Mouse (Mus musculus) MEL (cell line): ENCODE measurements at regions not wholly inside any gene's neighbourhood (a gene's known extent, or its start where the extent isn't known, plus 50 kb on each side); places are given as distances from the start of the nearest gene placed in this dataset.

ENCODE experiments used
- DNase-seq: peaks from one replicate; pipeline ENCODE4 v3.0.0; 2011; ENCODE audit warnings: low read depth, low spot score
- H3K27ac ChIP-seq: 2 replicates; pipeline ENCODE4 v1.5.1; 2012; ENCODE audit warnings: low read depth, mild to moderate bottlenecking, control low read depth, low read length, moderate library complexity; ENCODE audit not compliant: control insufficient read depth
- H3K27me3 ChIP-seq, 2 experiments: fragments of 150-350 bp in 1 of 2; sonication (generic) in 1 of 2; 2 replicates each; pipeline ENCODE4 v1.6.1; 2012; ENCODE audit warnings: low read length in 2 of 2, mild to moderate bottlenecking in 2 of 2, improper control_type of control experiment in 1 of 2, moderate library complexity in 1 of 2; ENCODE audit not compliant: insufficient read depth in 2 of 2, control insufficient read depth in 1 of 2
- H3K36me3 ChIP-seq, 2 experiments: 2 replicates each; pipeline ENCODE4 v1.6.1; 2012 to 2014; ENCODE audit warnings: low read length in 2 of 2, improper control_type of control experiment in 1 of 2, inconsistent platforms in 1 of 2, mild to moderate bottlenecking in 1 of 2; ENCODE audit not compliant: insufficient read depth in 2 of 2, control insufficient read depth in 1 of 2
- H3K4me1 ChIP-seq, 2 experiments: fragments of 150-350 bp in 1 of 2; sonication (generic) in 1 of 2; 2 replicates each; pipeline ENCODE4 v1.6.1; 2012; ENCODE audit warnings: low read length in 2 of 2, improper control_type of control experiment in 1 of 2, mild to moderate bottlenecking in 1 of 2; ENCODE audit not compliant: insufficient read depth in 2 of 2, control insufficient read depth in 1 of 2
- H3K4me3 ChIP-seq, 2 experiments: fragments of 150-350 bp in 1 of 2; sonication (generic) in 1 of 2; 2 replicates each; pipeline ENCODE4 v1.5.1; 2012; ENCODE audit warnings: low read depth in 2 of 2, low read length in 2 of 2, mild to moderate bottlenecking in 2 of 2, moderate library complexity in 2 of 2, control low read depth in 1 of 2, improper control_type of control experiment in 1 of 2; ENCODE audit not compliant: control insufficient read depth in 1 of 2, insufficient read depth in 1 of 2
- H3K79me2 ChIP-seq: 2 replicates; pipeline ENCODE4 v1.6.1; 2012; ENCODE audit warnings: mild to moderate bottlenecking, low read length, moderate library complexity; ENCODE audit not compliant: control insufficient read depth, poor library complexity, insufficient read depth
- H3K9ac ChIP-seq: 2 replicates; pipeline ENCODE4 v1.6.1; 2012; ENCODE audit warnings: low read depth, mild to moderate bottlenecking, control low read depth, low read length, moderate library complexity; ENCODE audit not compliant: control insufficient read depth, poor library complexity, severe bottlenecking
- H3K9me3 ChIP-seq: fragments of 150-350 bp; sonication (generic); replicated peaks from 2 replicates; pipeline ENCODE4 v1.6.1; 2012; ENCODE audit warnings: mild to moderate bottlenecking, low read length, improper control_type of control experiment, moderate library complexity; ENCODE audit not compliant: insufficient read depth
- BHLHE40 ChIP-seq: IDR thresholded peaks from 2 replicates; pipeline ENCODE4 v1.6.1; 2012; ENCODE audit warnings: low read depth, mild to moderate bottlenecking, inconsistent platforms, low read length, improper control_type of control experiment, borderline replicate concordance
- CHD1 ChIP-seq: IDR thresholded peaks from 2 replicates; pipeline ENCODE4 v1.6.1; 2012; ENCODE audit warnings: low read depth, mild to moderate bottlenecking, inconsistent platforms, low read length, improper control_type of control experiment
- CHD2 ChIP-seq: IDR thresholded peaks from 2 replicates; pipeline ENCODE4 v1.6.1; 2011; ENCODE audit warnings: low read length, improper control_type of control experiment
- CTCF ChIP-seq, 3 experiments: IDR thresholded peaks in 2 of 3; conservative IDR thresholded peaks in 1 of 3; 2 replicates each; pipeline ENCODE4 v1.5.1; 2011 to 2012; ENCODE audit warnings: low read length in 3 of 3, low read depth in 2 of 3, mild to moderate bottlenecking in 2 of 3, improper control_type of control experiment in 1 of 3, inconsistent platforms in 1 of 3, mixed read lengths in 1 of 3, moderate library complexity in 1 of 3; ENCODE audit not compliant: control insufficient read depth in 1 of 3, insufficient read depth in 1 of 3, poor library complexity in 1 of 3, severe bottlenecking in 1 of 3
- E2F4 ChIP-seq: IDR thresholded peaks from 2 replicates; pipeline ENCODE4 v1.6.1; 2011; ENCODE audit warnings: low read depth, low read length, improper control_type of control experiment, borderline replicate concordance
- ELF1 ChIP-seq: IDR thresholded peaks from 2 replicates; pipeline ENCODE4 v1.6.1; 2014; ENCODE audit warnings: low read depth, mild to moderate bottlenecking, inconsistent platforms, low read length, improper control_type of control experiment, moderate library complexity
- EP300 ChIP-seq, 2 experiments: IDR thresholded peaks; 2 replicates each; pipeline ENCODE4 v1.6.1; 2011; ENCODE audit warnings: improper control_type of control experiment in 2 of 2, low read length in 2 of 2, low read depth in 1 of 2, mild to moderate bottlenecking in 1 of 2
- ETS1 ChIP-seq: IDR thresholded peaks from 2 replicates; pipeline ENCODE4 v1.6.1; 2012; ENCODE audit warnings: low read depth, mild to moderate bottlenecking, inconsistent platforms, low read length, improper control_type of control experiment, moderate library complexity
- GABPA ChIP-seq: IDR thresholded peaks from 2 replicates; pipeline ENCODE4 v1.6.1; 2012; ENCODE audit warnings: low read depth, mild to moderate bottlenecking, inconsistent platforms, low read length, improper control_type of control experiment, moderate library complexity
- HCFC1 ChIP-seq: IDR thresholded peaks from 2 replicates; pipeline ENCODE4 v1.6.1; 2012; ENCODE audit warnings: low read depth, mild to moderate bottlenecking, inconsistent platforms, low read length, improper control_type of control experiment, moderate library complexity
- KAT2A ChIP-seq: conservative IDR thresholded peaks from 2 replicates; pipeline ENCODE4 v1.6.1; 2012; ENCODE audit warnings: low read depth, low read length, improper control_type of control experiment, inconsistent platforms
- MAFK ChIP-seq: IDR thresholded peaks from 2 replicates; pipeline ENCODE4 v1.6.1; 2011; ENCODE audit warnings: low read depth, mild to moderate bottlenecking, low read length, improper control_type of control experiment, borderline replicate concordance
- MAX ChIP-seq: IDR thresholded peaks from 2 replicates; pipeline ENCODE4 v1.6.1; 2011; ENCODE audit warnings: low read length, improper control_type of control experiment
- MAZ ChIP-seq: IDR thresholded peaks from 2 replicates; pipeline ENCODE4 v1.6.1; 2012; ENCODE audit warnings: low read depth, mild to moderate bottlenecking, inconsistent platforms, low read length, improper control_type of control experiment
- MEF2A ChIP-seq: IDR thresholded peaks from 2 replicates; pipeline ENCODE4 v1.6.1; 2014; ENCODE audit warnings: low read depth, mild to moderate bottlenecking, inconsistent platforms, low read length, improper control_type of control experiment; ENCODE audit not compliant: poor library complexity, insufficient replicate concordance, severe bottlenecking; ENCODE audit errors: extremely low read depth
- NELFE ChIP-seq: IDR thresholded peaks from 2 replicates; pipeline ENCODE4 v1.6.1; 2011; ENCODE audit warnings: low read depth, low read length, improper control_type of control experiment
- NRF1 ChIP-seq: IDR thresholded peaks from 2 replicates; pipeline ENCODE4 v1.6.1; 2014; ENCODE audit warnings: low read depth, mild to moderate bottlenecking, inconsistent platforms, low read length, improper control_type of control experiment, moderate library complexity; ENCODE audit not compliant: poor library complexity, insufficient read depth, severe bottlenecking
- POLR2AphosphoS2 ChIP-seq: IDR thresholded peaks from 2 replicates; pipeline ENCODE4 v1.6.1; 2011; ENCODE audit warnings: low read length, improper control_type of control experiment
- SIN3A ChIP-seq: IDR thresholded peaks from 2 replicates; pipeline ENCODE4 v1.6.1; 2012; ENCODE audit warnings: low read length, improper control_type of control experiment, inconsistent platforms
- SMC3 ChIP-seq: IDR thresholded peaks from 2 replicates; pipeline ENCODE4 v1.6.1; 2011; ENCODE audit warnings: low read depth, low read length, improper control_type of control experiment
- TAL1 ChIP-seq: IDR thresholded peaks from 2 replicates; pipeline ENCODE4 v1.6.1; 2012; ENCODE audit warnings: mild to moderate bottlenecking, inconsistent platforms, low read length, moderate library complexity, mixed read lengths
- TBP ChIP-seq: IDR thresholded peaks from 2 replicates; pipeline ENCODE4 v1.8.0; 2011; ENCODE audit warnings: low read depth, low read length, improper control_type of control experiment
- TCF12 ChIP-seq: IDR thresholded peaks from 2 replicates; pipeline ENCODE4 v1.6.1; 2014; ENCODE audit warnings: low read depth, mild to moderate bottlenecking, inconsistent platforms, low read length, improper control_type of control experiment, moderate library complexity
- UBTF ChIP-seq: IDR thresholded peaks from 2 replicates; pipeline ENCODE4 v1.6.1; 2012; ENCODE audit warnings: low read depth, mild to moderate bottlenecking, inconsistent platforms, low read length, improper control_type of control experiment, moderate library complexity, borderline replicate concordance; ENCODE audit not compliant: insufficient read depth
- USF1 ChIP-seq: IDR thresholded peaks from 2 replicates; pipeline ENCODE4 v1.6.1; 2014; ENCODE audit warnings: low read depth, mild to moderate bottlenecking, inconsistent platforms, low read length, improper control_type of control experiment, moderate library complexity
- ZC3H11A ChIP-seq: IDR thresholded peaks from 2 replicates; pipeline ENCODE4 v1.6.1; 2012; ENCODE audit warnings: low read depth, mild to moderate bottlenecking, inconsistent platforms, low read length, improper control_type of control experiment
- ZMIZ1 ChIP-seq: IDR thresholded peaks from 2 replicates; pipeline ENCODE4 v1.6.1; 2012; ENCODE audit warnings: low read depth, mild to moderate bottlenecking, inconsistent platforms, low read length, improper control_type of control experiment, moderate library complexity

- TF ChIP-seq NELFE (no peak), KAT2A (no peak), ZMIZ1 (no peak), TAL1 (no peak), CTCF (IDR thresholded peaks at IDR 0.05 in 2 of 3, conservative IDR thresholded peaks at IDR 0.05 in 1 of 3; ENCODE audit: control insufficient read depth in 1 of 3, insufficient read depth in 1 of 3, low read depth in 2 of 3, low read length in 3 of 3, poor library complexity in 1 of 3, severe bottlenecking in 1 of 3) (no peak), ETS1 (no peak), SIN3A (no peak), SMC3 (no peak), MAX (no peak), TCF12 (no peak), ELF1 (no peak), GABPA (no peak), NRF1 (no peak), EP300 (IDR thresholded peaks at IDR 0.05; ENCODE audit: low read depth in 1 of 2, low read length in 2 of 2) (no peak), BHLHE40 (no peak), HCFC1 (no peak), CHD1 (no peak)
- TF ChIP-seq, all 39 proteins: peak for 0
- DNase-seq: no peak
Measured at GRCm38 (mm10) chr1:185144006-185144405, 59.9 kb upstream of the Rab3gap2 start.

GRCm38 (mm10) chr1:185140317-185140716 is 63.6 kb upstream of the Rab3gap2 start:
- no peaks in the 10 kb centered on the region for H3K9me3 ChIP-seq
- H3K4me1 ChIP-seq: no peaks in the 10 kb centered on the region
- no peak overlapping the region for H3K4me3 ChIP-seq
- TF ChIP-seq SIN3A (no peak), ZC3H11A (no peak), CHD2 (no peak), E2F4 (no peak), USF1 (no peak), UBTF (no peak), KAT2A (no peak), MAZ (no peak), SMC3 (no peak), POLR2AphosphoS2 (no peak), MAFK (no peak), MEF2A (no peak), NELFE (no peak), ELF1 (no peak), EP300 (IDR thresholded peaks at IDR 0.05; ENCODE audit: low read depth in 1 of 2, low read length in 2 of 2) (no peak), NRF1 (no peak), TBP (no peak), ETS1 (no peak), GABPA (no peak)
- no peaks in the 10 kb centered on the region for H3K36me3 ChIP-seq
- H3K27me3 ChIP-seq: no peaks in the 10 kb centered on the region
- H3K79me2 ChIP-seq: no peaks in the 10 kb centered on the region
- H3K27ac ChIP-seq: no peak overlapping the region
- H3K9ac ChIP-seq: no peak overlapping the region
- DNase-seq: no peak

More at GRCm38 (mm10) chr1:185144006-185144405, 59.9 kb upstream of the Rab3gap2 start:
- no peaks in the 10 kb centered on the region for H3K27me3 ChIP-seq
- H3K79me2 ChIP-seq: no peaks in the 10 kb centered on the region
- no peak overlapping the region for H3K27ac ChIP-seq
- H3K4me1 ChIP-seq: no peaks in the 10 kb centered on the region
- H3K9me3 ChIP-seq: no peaks in the 10 kb centered on the region
- no peak overlapping the region for H3K4me3 ChIP-seq
- no peaks in the 10 kb centered on the region for H3K36me3 ChIP-seq
- H3K9ac ChIP-seq: no peak overlapping the region
